Mouse (Mus musculus) myocyte (in vitro differentiated cells): Measurements from ENCODE around the gene Plcb1. TPM values are rescaled to one million over a fixed set of nuclear protein-coding genes. Genes with fewer than 3 reads are reported as not detected.

Source experiments
- H3K27me3 ChIP-seq: one replicate; pipeline ENCODE4 v1.6.1; 2011; ENCODE audit not compliant: control insufficient read depth, insufficient read depth, insufficient read length
- H3K36me3 ChIP-seq: one replicate; pipeline ENCODE4 v1.6.1; 2011; ENCODE audit not compliant: control insufficient read depth, insufficient read depth
- H3K4me2 ChIP-seq: one replicate; pipeline ENCODE4 v1.6.1; 2011; ENCODE audit warnings: low read depth, control low read depth
- H3K4me3 ChIP-seq: one replicate; pipeline ENCODE4 v1.5.1; 2011; ENCODE audit warnings: mild to moderate bottlenecking, control low read depth, moderate library complexity
- H3K79me2 ChIP-seq: one replicate; pipeline ENCODE4 v1.6.1; 2011; ENCODE audit not compliant: control insufficient read depth, insufficient read depth
- H3ac ChIP-seq: one replicate; pipeline ENCODE4 v1.6.1; 2011; ENCODE audit not compliant: control insufficient read depth, insufficient read length
- CEBPB ChIP-seq: IDR thresholded peaks from 2 replicates; pipeline ENCODE4 v1.6.1; 2011; ENCODE audit warnings: mild to moderate bottlenecking, moderate library complexity; ENCODE audit not compliant: poor library complexity, insufficient read depth, severe bottlenecking
- E2F4 ChIP-seq: IDR thresholded peaks from one replicate; pipeline ENCODE4 v1.6.1; 2011; ENCODE audit warnings: mild to moderate bottlenecking, control low read depth, moderate library complexity; ENCODE audit not compliant: insufficient read depth
- MAX ChIP-seq: IDR thresholded peaks from one replicate; pipeline ENCODE4 v1.6.1; 2011; ENCODE audit warnings: low read depth, mild to moderate bottlenecking, control low read depth
- MYOD1 ChIP-seq, 3 experiments: IDR thresholded peaks; one replicate each; pipeline ENCODE4 v1.6.1; 2011; ENCODE audit warnings: control low read depth in 2 of 3, low read depth in 2 of 3, mild to moderate bottlenecking in 2 of 3, moderate library complexity in 1 of 3; ENCODE audit not compliant: insufficient read length in 2 of 3, control insufficient read depth in 1 of 3
- MYOG ChIP-seq, 3 experiments: IDR thresholded peaks; one replicate each; pipeline ENCODE4 v1.6.1; 2011; ENCODE audit warnings: control low read depth in 2 of 3, low read depth in 2 of 3, mild to moderate bottlenecking in 2 of 3; ENCODE audit not compliant: insufficient read length in 2 of 3, control insufficient read depth in 1 of 3, insufficient read depth in 1 of 3
- POLR2A ChIP-seq: IDR thresholded peaks from one replicate; pipeline ENCODE4 v1.6.1; 2011; ENCODE audit warnings: low read depth, mild to moderate bottlenecking, control low read depth, moderate library complexity; ENCODE audit not compliant: insufficient read length
- POLR2AphosphoS2 ChIP-seq: IDR thresholded peaks from one replicate; pipeline ENCODE4 v1.6.1; 2011; ENCODE audit warnings: low read depth, control low read depth; ENCODE audit not compliant: insufficient read length
- REST ChIP-seq: IDR thresholded peaks from one replicate; pipeline ENCODE4 v1.6.1; 2011; ENCODE audit warnings: mild to moderate bottlenecking, control low read depth, moderate library complexity; ENCODE audit not compliant: insufficient read depth, insufficient read length
- SRF ChIP-seq: IDR thresholded peaks from one replicate; pipeline ENCODE4 v1.6.1; 2011; ENCODE audit warnings: low read depth; ENCODE audit not compliant: control insufficient read depth, insufficient read length
- TCF12 ChIP-seq: IDR thresholded peaks from one replicate; pipeline ENCODE4 v1.6.1; 2011; ENCODE audit warnings: mild to moderate bottlenecking, control low read depth; ENCODE audit not compliant: poor library complexity, insufficient read depth, severe bottlenecking
- TCF3 ChIP-seq: IDR thresholded peaks from one replicate; pipeline ENCODE4 v1.6.1; 2011; ENCODE audit warnings: low read depth, control low read depth; ENCODE audit not compliant: insufficient read length
- USF1 ChIP-seq: IDR thresholded peaks from one replicate; pipeline ENCODE4 v1.6.1; 2011; ENCODE audit warnings: low read depth, mild to moderate bottlenecking, control low read depth, moderate library complexity
- polyA plus RNA-seq: library from polyadenylated mRNA; unstranded; fragments of >200 nt; fragmentation: generic; extraction: Trizol; gene quantifications from one replicate; pipeline ENCODE4 v1.2.1, GENCODE M21; 2012; ENCODE audit warnings: missing spikeins

Plcb1 gene
- polyA plus RNA-seq, 1 experiment: 0.76 TPM

GRCm38 (mm10) chr2:135329782-135330545 lies 544.1 kb downstream of the Plcb1 start:
- no peak for TF ChIP-seq POLR2A
- TF ChIP-seq E2F4: no peak
- no peak for TF ChIP-seq MYOG (IDR thresholded peaks at IDR 0.05; ENCODE audit: control insufficient read depth in 1 of 3, insufficient read depth in 1 of 3, insufficient read length in 2 of 3, low read depth in 2 of 3)
- TF ChIP-seq POLR2AphosphoS2: no peak
- TF ChIP-seq MAX: no peak
- no peak for TF ChIP-seq SRF
- no peak for TF ChIP-seq CEBPB
- TF ChIP-seq REST: no peak
- no peak for TF ChIP-seq TCF12
- TF ChIP-seq MYOD1 (IDR thresholded peaks at IDR 0.05; ENCODE audit: control insufficient read depth in 1 of 3, insufficient read length in 2 of 3, low read depth in 2 of 3): no peak
- no peak for TF ChIP-seq TCF3
- no peak for TF ChIP-seq USF1

DNA sequence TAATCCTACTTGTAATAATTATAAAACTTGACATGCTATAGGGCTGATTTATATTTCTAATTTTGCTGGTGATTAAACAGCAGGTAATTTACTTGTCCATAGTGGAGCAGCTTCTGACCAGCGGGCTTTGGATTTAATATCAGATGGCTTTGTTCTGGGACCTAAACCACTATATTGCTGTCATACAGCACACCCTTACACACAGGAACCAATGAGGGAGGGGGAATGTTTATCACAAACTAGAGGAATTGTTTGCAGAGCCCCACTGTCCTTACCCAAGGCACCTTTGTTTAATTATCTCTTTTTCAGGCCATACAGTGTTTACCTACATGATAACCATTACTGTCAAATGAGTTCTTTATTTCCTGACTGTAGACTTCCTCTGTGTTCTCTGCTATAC lies 546.0 kb downstream of the Plcb1 start:
- H3K4me3 ChIP-seq: no peak overlapping the region
- no peaks in the 10 kb centered on the region for H3K79me2 ChIP-seq
- H3K27me3 ChIP-seq: no peaks in the 10 kb centered on the region
- H3K36me3 ChIP-seq: no peaks in the 10 kb centered on the region
- TF ChIP-seq MYOD1 (IDR thresholded peaks at IDR 0.05; ENCODE audit: control insufficient read depth in 1 of 3, insufficient read length in 2 of 3, low read depth in 2 of 3) (no peak), REST (no peak), MYOG (IDR thresholded peaks at IDR 0.05; ENCODE audit: control insufficient read depth in 1 of 3, insufficient read depth in 1 of 3, insufficient read length in 2 of 3, low read depth in 2 of 3) (no peak), CEBPB (no peak), E2F4 (no peak), SRF (no peak), TCF12 (no peak), POLR2AphosphoS2 (no peak), USF1 (no peak), MAX (no peak), POLR2A (no peak), TCF3 (no peak)
- no peak overlapping the region for H3ac ChIP-seq
- H3K4me2 ChIP-seq: no peak overlapping the region

More at GRCm38 (mm10) chr2:135329782-135330545, 544.1 kb downstream of the Plcb1 start:
- Histone ChIP-seq H3K27me3 (no peaks in the 10 kb centered on the region), H3ac (no peak overlapping the region), H3K79me2 (no peaks in the 10 kb centered on the region), H3K36me3 (no peaks in the 10 kb centered on the region), H3K4me2 (peak overlapping the region; percentile 91), H3K4me3 (no peak overlapping the region)

DNA sequence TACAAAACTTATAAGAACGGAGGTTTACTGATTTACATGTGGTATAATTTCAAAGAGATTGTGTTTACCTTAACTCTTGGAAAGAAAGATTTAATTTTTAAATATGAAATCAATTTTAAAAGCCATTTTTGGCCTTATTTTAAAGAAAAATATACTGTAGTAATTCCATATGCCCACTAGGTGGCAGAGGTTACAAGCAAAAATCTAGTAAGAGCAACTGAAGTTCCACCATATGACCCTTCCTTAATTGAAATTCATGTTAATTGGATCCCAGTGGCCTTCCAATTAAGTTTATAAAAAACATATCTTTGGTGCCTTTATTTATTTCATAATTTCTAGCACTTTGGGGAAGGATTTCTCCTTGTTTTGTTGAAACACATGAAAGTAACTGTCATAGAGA lies 570.4 kb downstream of the Plcb1 start:
- no peaks in the 10 kb centered on the region for H3K36me3 ChIP-seq
- TF ChIP-seq SRF (no peak), REST (no peak), CEBPB (no peak), MYOG (IDR thresholded peaks at IDR 0.05; ENCODE audit: control insufficient read depth in 1 of 3, insufficient read depth in 1 of 3, insufficient read length in 2 of 3, low read depth in 2 of 3) (no peak), MAX (no peak), E2F4 (no peak), POLR2A (no peak), TCF12 (no peak), POLR2AphosphoS2 (no peak), USF1 (no peak), TCF3 (no peak), MYOD1 (IDR thresholded peaks at IDR 0.05; ENCODE audit: control insufficient read depth in 1 of 3, insufficient read length in 2 of 3, low read depth in 2 of 3) (no peak)
- no peaks in the 10 kb centered on the region for H3K27me3 ChIP-seq
- no peak overlapping the region for H3K4me2 ChIP-seq
- no peaks in the 10 kb centered on the region for H3K79me2 ChIP-seq
- H3ac ChIP-seq: no peak overlapping the region
- H3K4me3 ChIP-seq: no peak overlapping the region

DNA sequence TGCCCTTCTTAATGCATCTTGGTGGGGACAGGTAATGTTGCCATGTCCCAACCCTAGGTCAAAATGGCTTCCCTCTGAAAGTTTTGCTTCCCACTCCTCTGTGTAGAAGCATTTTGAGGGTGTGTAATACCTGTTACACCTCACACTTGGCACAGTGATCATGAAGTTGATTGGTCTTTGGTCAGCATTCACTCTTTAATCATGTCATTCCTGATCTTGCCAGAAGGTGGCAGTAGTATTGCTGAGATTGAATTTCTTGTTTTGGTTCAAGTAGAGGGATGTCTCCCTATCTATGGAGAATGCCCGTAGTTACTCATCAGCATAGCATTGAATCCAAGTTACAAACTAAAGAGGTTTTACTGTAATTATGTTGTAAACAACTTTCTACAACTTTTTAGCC lies 575.9 kb downstream of the Plcb1 start:
- TF ChIP-seq SRF (no peak), E2F4 (no peak), REST (no peak), POLR2AphosphoS2 (no peak), TCF12 (no peak), USF1 (no peak), MYOG (IDR thresholded peaks at IDR 0.05; ENCODE audit: control insufficient read depth in 1 of 3, insufficient read depth in 1 of 3, insufficient read length in 2 of 3, low read depth in 2 of 3) (no peak), POLR2A (no peak), MYOD1 (IDR thresholded peaks at IDR 0.05; ENCODE audit: control insufficient read depth in 1 of 3, insufficient read length in 2 of 3, low read depth in 2 of 3) (no peak), CEBPB (no peak), MAX (no peak), TCF3 (no peak)
- Histone ChIP-seq H3K4me3 (no peak overlapping the region), H3ac (no peak overlapping the region), H3K79me2 (no peaks in the 10 kb centered on the region), H3K4me2 (no peak overlapping the region), H3K27me3 (no peaks in the 10 kb centered on the region), H3K36me3 (no peaks in the 10 kb centered on the region)
